Mouse (Mus musculus) brain, embryonic 14.5 days (tissue): Measurements from ENCODE around the gene Erc1.

Experiments used
- CTCF ChIP-seq: fragments of 200-500 bp; IDR thresholded peaks from 2 replicates; pipeline ENCODE4 v1.5.1; 2012; ENCODE audit warnings: inconsistent platforms, mild to moderate bottlenecking, moderate library complexity, borderline replicate concordance; ENCODE audit not compliant: insufficient read depth, insufficient read length; ENCODE audit errors: extremely low read depth
- POLR2A ChIP-seq: fragments of 200-500 bp; IDR thresholded peaks from 2 replicates; pipeline ENCODE4 v1.6.1; 2012; ENCODE audit warnings: mild to moderate bottlenecking, inconsistent platforms, borderline replicate concordance; ENCODE audit not compliant: poor library complexity, insufficient read depth, insufficient read length, severe bottlenecking; ENCODE audit errors: extremely low read depth

DNA sequence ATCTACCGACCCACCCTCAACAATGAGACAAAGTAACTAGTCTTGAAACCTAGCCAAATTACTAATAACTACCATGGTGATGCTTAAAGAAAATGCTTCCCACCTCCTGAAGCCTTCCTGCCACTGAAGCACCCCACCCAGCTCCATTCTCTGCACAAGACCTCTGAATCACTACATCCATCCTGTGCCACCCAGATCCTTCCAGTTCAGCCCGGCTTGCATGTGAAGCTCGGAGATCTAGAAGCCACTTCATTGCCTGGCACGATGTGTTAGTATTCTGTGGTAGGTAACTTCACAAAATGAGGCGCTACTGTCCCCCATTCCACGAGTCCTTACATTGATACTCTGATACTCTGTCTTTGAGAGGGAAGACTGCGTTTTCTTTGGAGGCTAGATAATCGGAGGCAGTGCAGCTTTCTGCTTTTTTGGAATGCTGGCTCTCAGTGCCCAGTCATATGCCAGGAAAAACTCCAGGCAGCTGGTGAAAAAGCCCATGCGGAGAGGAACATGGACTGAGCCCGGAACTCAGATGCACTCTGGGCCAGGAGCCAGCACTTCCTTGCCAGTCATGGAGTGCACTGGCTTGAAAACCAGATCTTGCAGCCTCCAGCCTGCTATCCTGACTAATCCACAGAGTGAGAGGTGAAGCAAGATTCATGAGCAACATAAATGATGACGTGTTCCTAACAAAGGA lies 16.5 kb upstream of the Erc1 start:
- no peak for TF ChIP-seq CTCF
- TF ChIP-seq POLR2A = no peak
